Mouse (Mus musculus): ENCODE measurements around the gene Arhgap19.

The Arhgap19 gene

DNA sequence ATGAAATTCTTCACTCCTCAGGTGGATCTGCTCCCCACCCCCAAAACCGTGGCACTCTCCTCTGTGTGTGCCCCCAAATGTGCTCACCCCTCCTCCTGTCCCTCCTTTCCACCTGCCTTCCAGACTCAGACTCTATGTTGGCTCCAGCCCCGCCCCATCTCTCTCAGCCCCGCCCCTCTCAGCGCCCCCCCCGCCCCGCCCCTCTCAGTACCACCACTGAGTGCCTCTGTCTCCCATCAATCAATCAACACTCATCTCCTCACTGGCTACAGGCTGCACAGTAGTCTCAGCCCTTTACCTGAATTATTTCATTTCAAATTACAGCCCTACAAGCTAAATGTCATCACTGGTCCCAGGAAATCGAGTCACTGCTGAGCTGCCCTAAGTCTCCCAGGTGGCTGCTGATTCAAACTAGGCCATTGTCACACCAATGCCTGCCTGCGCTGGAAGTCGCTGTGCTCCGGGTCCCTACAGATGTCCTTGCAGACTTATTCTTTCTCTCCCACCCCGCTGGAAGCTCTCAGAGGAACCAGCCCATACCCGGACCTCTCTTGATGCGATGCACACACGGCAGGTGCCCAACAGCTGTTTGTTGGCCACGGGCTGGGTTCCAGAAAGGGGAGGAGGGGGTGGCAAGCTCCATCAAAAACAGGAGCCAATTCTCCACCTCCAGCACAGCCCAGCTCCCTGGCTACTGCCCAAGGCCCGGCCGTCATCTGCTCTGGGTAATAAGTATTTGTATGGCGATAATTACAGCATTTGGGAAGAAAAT, 64.0 kb downstream of the Arhgap19 start:
- DNase-seq: no peak

DNA sequence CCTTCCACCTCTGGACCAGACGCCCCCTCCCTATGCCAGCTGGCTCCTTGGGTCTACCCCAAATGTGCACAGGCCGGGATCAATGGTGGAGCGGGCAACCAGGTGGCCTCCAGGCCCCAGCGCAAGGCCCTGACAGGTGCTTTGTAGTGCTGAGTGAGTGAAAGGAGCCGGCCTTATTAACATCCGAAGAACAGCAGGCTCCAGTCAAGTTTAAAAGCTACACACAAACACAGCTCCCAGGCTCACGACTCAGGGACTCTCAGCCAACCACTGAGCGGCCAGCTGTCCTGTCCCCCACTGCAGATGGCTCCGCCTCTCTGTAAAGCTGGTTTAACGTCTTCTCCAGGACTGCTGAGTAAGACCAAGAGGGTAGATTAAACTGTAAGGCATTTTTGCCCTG, 67.2 kb downstream of the Arhgap19 start:
- no peak for DNase-seq

DNA sequence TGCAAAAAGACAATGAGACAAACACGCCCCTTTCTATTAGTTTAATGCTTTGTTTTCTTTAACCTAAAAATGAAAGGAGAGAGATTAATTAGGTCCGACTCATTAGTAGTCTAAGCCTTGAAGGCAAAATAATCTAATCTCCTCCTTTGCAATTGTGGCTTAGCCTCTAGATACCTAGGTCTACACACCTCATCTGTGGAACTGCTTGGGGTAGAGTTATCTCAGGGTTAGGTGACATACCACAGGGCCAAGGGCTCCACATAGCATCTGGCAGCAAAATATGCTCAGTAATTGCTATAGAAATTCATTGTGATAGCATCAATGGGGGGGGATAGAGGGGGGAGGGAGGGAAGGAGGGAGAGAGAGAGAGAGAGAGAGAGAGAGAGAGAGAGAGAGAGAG, 76.4 kb downstream of the Arhgap19 start:
- DNase-seq: no peak

GRCm38 (mm10) chr19:41724831-41725470, 76.9 kb downstream of the Arhgap19 start:
- DNase-seq: no peak

GRCm38 (mm10) chr19:41723337-41723736, 78.5 kb downstream of the Arhgap19 start:
- no peak for DNase-seq

GRCm38 (mm10) chr19:41719436-41719835, 82.4 kb downstream of the Arhgap19 start:
- DNase-seq: no peak

Data from heart, adult 11 months (tissue).